Mouse (Mus musculus) MN1 (cell line): ENCODE results near the gene Pyroxd2.
"Not testable (repeated sequence)": the region's sequence is repeated elsewhere in the genome, so short reads cannot be mapped to it uniquely, and the experiment has no call there.

Source experiments
- DNase-seq: peaks from one replicate; pipeline ENCODE4 v3.0.0-alpha.2; 2016; ENCODE audit warnings: low spot score

Gene Pyroxd2

DNA sequence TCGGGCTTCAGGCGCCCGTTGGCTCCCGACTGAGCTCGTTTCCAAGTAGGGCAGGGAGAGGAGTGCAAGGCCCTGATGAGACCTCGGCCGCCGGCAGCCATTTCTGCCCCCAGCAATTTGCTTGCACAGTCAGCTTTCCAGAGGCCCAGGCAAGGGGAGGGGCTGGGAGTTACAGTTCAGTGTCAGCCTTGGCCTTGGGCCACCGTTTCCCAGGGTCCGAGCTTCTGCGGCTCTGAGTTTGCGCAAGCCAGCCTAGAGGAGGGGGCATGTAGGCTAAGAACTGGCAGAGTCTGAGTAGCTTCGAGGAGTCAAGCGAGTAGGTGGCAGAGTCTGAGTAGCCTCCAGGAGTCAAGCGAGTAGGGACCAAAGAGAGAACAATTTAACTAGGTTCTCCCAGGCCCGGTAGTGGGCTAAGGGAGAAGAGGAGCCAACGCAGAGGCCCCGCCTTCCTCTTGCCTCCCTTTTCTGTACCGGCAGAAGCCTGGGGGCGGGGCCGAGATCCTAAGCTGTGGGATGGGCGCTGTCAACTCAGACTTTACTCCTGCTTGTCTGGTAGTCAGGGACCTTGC, at the start of gene Pyroxd2:
Gene Pyroxd2, minus strand, starts transcription at position 413 of the 569 bp plus-strand sequence.
- peak; percentile 87 for DNase-seq

DNA sequence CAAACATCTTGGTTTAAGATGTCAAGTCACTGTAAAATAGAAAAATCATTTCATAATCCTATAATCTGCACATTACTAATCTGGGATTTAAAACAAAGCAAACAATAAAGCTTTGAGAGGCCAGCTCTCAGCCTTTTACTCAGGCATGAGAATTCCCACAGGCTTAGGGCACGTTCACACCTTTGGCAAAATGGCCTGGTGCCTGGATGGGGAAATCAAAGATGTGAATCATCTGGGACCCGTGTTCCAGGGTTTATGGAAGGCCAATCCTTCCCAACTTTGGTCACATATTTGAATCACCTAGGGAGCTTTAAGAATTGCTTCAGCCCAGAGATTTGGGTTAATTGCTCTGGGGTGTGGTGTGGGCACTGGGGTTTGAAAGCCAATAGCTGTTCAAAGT, 45.3 kb upstream of the Pyroxd2 start:
- no peak for DNase-seq

DNA sequence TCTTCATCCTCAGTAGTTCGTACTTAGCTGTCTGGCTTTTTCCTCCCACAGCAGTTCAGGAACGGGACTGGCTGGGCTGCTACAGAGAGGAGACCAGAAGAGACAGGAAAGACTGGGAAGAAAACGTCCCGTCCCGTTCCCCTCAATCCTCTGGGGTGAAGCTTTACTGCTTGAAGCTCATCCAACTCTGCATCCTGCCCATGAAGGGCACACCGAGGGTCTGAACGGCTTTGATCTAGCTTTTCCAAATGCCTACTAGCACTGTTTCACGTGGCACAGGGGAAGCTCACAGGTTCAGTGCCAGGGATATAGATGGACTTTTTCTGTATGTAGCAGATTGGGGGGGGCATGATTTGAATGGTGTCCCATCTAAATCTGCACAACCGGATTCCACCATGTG, 43.2 kb upstream of the Pyroxd2 start:
- peak; percentile 8 for DNase-seq

DNA sequence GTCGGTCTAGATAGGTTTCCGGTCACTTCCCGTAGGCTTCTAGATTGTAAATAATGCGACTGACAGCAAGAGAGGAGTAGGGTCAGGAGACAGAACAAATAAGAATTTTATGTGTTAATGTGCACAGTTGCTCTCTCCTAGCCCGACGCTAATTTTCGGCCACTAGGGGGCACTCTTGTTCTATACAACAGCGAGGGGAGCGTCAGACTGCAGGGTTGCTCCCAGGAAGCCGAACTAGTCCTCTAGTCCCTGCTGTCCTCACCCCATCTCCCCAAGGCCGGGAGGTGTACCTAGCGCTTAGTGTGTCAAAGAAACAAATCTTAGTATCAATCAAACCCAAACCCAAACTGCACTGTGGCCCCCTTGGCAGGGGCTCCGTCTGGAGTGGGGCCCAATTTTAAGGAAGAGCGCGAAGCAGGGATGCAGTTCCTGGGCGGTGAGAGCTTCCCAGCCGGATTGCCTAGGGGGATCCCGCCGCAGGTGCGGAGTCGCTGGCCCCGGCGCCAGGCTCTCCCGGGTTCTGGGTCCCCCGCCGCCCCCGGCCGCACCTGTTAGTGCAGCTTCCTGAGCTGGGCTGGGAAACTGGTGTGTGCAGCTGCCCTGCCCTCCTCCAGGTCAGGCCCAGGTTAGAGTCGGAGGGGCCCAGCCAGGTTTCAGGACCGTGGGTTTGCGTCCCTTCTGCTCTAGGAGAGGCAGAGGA, 42.5 kb upstream of the Pyroxd2 start:
- peak; percentile 88 for DNase-seq

DNA sequence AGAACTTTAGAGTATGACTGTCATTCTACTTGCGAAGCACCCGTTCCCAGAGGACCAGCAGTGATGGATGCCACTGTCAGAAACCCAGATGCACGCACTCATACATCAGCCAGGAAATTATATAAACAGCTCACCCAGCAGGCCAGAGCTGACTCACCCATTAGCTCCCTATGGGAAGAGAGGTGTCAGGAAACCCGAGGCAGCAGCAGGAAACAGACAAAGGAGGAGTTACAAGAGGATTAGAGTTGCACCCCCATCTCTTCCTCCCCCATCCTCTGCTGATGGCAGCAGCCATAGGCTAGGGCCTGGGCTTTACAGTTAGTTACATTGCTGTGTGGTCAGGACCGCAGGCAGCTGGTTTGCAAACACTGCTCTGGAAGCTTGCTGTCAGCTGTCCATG, 35.7 kb upstream of the Pyroxd2 start:
- peak; percentile 82 for DNase-seq

DNA sequence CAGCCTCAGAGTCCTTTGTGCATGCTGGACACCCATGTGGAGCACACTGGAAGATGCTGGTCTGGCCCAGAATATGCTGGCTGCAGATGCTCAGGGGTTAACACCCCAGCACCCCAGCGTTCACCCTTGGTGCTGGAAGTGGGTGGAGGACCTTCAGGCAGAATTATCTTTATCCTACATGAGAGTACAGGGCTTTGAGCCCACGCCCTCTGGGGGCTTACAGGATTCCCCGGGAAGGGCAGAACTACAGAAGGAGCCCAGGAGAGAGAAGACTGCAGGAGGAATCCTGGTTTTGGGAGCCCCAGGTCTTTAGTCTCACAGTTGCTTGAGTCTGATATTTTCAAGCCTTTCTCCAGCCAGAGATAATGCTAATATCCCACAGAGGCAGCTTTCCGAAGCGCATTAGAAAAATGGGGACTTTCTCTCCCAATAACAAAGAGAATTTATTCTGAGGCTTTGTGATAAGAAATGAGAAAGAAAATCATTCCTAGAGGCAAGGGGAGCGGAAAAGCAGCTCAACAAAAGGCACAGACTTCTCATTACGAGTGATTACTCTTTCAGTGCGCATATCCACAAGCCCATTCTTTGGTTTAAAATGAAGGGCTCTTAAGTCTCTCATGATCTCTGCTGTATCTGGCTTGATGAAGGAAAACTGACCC, 33.1 kb upstream of the Pyroxd2 start:
- no peak for DNase-seq

DNA sequence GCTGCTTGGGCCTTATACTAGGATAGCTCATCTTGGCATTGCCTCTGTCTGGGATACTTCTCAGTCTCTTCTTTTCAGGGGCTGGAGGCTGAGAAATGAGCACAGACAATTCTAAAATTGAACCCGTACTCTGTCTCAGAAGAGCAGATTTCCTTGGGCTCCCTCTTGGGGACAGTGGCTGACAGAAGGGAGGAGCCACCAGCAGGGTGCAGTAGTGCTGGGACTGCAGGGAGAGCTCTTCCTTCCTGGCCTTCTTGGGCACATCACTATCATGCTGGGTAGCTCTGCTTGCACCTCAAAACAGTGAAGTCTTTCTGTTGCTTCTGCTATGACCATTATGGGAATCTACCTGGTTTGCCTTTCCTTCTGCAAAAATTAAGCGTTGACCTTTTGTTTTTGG, 32.6 kb upstream of the Pyroxd2 start:
- DNase-seq = no peak

DNA sequence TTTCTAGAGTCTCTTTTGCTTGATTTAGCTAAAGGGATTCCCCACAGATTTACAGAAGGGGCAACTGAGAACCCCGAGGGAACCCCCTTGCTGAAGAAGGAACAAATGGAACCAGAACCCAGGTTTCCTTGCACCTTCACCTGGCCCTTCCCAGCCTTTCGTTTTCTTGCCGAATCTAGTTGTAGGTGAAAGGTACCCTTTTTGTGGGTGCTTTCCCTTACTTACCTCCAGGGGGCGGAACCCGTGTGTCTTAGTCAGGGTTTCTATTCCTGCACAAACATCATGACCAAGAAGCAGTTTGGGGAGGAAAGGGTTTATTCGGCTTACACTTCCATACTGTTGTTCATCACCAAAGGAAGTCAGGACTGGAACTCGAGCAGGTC, 27.6 kb upstream of the Pyroxd2 start:
- not testable (repeated sequence) for DNase-seq

DNA sequence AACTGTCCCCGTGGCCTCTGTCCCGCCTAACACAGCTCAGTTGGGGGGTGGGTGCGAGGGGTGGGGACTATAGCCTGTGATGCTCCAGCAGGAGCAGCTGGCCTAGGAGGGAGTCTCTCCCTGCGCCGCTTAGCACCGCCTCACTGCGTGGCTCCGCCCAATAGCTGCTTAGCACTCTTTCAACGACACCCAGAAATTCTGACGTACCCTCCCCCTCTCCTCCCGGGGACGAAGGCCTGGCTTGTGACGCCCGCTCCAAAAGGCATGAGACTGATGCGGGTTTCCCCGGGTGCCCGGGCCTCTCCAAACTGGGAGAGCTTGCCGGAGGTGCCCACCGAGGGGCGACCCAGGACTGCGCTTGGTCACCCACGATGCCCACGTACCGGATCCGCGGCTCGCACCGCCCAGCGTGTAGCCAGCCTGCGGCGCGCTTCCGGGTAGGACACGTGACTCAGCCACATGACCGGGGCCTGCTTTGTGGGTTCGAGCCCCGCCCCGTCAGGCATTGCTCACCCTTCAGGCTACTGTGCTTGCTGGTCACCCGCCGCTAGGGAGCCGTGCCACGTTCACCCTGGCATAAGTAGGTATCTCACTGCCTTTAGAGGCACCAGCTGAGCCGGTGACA, 27.1 kb upstream of the Pyroxd2 start, which contains the start of gene Hps1:
Gene Hps1, minus strand, starts transcription at position 448 of the 625 bp plus-strand sequence.
- DNase-seq = peak; percentile 79

DNA sequence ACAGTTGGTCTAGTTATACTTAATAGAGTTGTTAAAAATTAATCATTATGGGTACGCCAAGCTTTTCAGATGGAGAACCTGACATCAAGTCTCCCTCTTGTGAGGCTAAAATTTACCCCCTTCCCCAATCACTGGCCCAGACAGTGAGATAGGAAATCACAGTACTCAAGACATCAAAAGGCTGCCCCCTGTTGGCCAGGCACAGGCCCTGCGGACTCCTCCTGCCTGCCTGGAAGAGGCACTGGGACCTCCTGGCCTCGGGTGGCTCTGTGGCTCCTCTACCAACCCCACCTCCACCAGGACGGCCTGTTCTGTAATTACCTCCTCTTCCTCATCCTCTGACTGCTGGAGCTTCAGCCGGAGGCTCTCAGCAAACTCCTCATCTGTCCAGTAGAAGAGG, 25.2 kb upstream of the Pyroxd2 start:
- peak; percentile 27 for DNase-seq

DNA sequence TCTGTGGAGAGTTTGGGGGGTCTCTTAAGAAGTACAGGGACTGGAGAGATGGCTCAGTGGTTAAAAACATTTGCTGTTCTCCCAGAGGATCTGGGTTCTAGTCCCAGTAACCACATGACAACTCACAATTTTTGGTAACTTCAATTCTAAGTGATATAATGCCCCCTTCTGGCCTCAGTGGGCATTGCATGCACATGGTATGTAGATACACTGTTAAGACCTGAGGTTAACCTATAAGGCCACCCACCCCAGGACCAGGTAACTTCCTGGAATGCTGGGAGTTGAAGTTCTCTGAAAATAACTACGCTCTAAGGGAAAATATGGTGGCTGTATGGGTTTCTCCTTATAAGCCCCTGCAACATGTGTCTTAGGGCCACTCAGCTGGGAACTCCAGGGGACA, 24.2 kb upstream of the Pyroxd2 start:
- DNase-seq = no peak

DNA sequence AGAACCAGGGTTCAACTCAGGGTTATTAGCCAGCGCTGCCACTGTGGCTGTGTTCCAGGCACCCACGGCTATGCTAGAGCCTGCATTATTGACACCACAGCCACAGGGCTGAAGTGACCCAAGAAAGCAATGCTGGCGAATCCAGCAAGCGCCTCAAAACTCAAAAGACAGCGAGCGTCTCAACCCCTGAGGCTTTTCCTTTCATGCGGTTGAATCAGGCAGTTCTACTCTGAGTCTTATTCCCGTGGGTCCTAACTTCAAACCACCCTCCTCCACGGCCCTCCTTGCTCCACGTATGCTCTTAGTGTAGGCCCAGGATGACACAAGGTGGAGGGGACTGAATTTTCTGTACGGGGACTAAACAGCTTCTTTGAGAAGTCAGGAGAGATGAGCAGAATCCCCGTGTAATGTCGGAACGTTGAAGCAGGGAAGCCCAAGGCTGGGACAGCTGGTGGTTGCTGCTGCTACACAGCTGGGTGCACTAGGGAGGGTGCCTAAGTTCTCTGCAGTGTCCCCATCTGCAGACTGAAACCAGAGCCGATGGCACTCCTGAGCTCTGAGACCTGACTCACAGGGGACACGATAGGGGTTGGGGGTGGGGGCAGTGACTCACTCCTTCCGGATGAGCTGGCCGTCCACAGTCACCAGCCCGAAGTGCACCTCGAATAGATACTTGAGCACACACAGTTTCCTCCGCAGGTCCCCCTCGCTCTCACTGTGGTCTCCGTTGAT, 17.7 kb upstream of the Pyroxd2 start:
- DNase-seq = peak; percentile 41

DNA sequence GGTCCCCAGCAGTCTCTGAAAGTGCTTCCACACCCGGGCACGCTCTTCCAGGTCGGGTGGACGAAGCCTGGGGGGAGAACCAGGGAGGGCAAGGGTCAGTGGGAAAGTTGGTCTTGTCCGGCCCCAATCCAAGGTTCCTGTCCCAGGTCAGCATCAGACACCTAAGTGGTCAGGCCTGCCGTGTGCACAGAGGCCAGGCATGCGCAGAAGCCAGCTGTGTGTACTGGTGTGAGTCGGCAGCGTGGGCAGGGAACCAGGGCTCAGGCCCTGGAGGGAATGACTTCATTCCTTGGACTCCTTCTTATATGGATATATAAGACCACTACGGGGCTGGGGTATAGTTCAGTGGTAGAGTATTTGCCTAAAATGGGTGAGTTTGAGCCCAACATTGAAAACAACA, 17.1 kb upstream of the Pyroxd2 start:
- DNase-seq = no peak

DNA sequence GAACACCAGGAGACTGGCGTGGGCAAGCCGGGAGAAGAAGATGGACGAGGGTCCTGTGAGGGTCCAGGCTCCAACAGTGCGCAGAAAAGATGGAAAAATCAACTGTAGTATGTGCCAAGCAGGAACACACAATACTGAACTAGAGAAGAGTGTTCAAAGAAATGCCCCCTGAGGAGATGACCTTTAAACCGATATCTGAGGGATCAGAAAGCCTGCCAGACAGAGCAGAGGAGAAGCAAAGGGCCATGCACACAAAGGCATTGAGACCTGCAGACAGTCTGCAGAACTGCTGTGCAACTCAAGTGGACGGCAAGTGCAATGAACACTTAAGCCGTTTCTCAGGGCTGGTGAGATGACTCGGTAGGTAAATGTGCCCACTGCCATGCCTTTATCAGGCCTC, 14.8 kb upstream of the Pyroxd2 start:
- no peak for DNase-seq

DNA sequence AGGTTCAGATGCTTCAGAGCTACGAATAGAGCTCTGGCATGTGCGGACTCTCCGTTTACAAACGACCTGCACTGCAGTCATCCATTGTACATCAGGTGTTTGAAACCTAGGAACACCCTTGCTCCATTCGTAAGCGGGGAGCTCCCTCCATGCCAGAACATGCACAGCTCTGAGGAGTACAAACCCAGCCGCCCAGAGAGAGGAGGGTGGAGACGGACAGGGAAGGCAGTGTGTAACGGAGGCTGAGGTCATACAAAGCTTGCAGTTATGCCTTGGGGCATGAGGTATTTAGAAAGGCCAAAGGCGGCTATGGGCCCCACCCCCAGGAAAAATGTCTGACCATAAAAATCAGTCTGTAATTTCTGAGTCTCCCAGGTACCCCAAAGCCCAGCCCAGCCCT, 11.8 kb upstream of the Pyroxd2 start:
- no peak for DNase-seq

DNA sequence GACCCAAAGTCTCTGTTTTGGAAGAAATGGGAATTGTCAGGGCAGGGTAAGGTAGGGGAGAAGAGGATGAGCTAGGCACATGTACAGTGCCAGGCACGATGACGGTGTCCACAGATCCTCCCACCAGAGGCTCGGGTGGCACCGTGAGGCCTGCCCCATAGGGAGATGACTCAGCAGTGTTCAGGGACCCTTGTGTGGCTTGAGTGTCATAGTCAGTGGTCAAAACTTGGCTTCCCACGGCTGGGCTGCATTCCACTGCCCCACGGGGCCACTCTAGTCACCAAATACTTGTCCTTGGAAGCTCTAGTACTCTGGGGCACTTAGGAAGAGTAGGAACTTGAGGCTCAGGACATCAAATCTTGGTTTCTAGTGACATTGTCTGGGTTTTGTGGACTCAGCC, 4.1 kb upstream of the Pyroxd2 start:
- no peak for DNase-seq

DNA sequence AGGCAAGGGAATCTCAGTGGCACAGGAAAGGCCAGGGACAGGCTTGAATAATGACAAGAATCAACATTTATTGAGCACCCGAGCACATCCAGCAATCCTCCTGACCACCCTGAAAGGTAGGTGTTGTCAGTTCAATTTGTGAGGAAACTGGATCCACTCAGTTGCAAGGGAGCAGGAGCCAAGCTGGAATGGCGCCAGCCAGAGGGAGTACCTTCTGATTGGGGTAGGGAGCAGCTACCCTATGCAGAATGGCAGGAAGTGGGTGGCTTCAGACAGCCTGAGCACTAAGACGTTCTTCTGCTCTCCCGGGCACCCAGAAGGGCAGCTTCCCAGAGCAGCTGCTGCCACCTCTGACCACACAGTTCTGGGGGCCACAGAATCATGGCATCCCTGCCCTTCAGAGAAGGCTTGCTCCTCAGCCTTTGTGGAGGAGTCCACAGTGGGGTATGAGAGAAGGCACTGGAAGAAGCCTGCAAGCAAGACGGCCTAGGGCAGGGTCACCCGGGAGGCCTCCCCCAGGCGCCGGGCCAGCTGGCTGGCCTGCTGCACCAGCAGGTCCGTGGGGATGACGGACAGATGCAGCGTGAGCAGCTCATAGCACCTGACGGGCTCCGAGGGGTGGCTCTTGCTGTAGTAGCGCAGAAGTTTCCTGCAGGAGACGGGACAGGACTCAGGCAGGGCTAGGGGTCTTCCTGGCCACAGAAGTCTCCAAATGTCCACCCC, 2.7 kb upstream of the Pyroxd2 start:
- DNase-seq = peak; percentile 28

DNA sequence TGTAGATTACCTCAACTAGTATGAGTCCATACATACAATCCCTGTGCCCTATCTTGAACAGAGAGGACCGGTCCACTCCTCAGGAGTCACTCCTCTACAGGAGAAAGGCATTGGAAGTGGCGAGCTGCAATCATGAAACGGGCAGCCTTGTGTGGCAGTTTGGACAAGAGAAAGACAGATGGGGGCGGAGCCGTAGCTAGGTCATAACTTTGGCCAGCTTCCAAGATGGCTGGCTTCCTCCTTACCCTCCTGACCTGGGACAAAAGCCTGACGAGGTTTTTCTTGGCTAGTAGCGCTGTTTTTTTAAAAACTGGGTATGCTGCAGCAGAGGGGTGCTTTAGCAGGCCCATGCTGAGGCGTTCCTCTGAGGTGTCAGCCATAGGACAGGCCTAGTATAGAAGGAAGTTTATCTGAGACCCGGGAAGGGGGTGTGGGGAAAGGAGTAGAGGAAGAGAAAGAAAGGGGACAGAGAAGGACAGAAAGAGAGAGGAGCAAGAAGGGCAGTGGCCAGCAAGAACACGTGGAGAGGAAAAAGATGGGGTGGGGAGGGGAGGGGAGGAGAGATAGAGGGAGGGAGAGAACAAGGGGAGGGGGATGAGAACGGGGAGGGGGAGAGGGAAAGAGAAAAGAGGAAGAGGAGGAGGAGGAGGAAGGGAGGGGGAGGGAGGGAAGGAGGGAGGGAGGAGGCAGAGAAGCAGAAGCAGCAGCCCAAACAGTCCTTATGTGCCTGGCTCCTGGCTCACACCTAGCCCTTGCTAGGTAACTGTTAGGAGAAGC, 754 bp upstream of the Pyroxd2 start:
- peak; percentile 90 for DNase-seq

DNA sequence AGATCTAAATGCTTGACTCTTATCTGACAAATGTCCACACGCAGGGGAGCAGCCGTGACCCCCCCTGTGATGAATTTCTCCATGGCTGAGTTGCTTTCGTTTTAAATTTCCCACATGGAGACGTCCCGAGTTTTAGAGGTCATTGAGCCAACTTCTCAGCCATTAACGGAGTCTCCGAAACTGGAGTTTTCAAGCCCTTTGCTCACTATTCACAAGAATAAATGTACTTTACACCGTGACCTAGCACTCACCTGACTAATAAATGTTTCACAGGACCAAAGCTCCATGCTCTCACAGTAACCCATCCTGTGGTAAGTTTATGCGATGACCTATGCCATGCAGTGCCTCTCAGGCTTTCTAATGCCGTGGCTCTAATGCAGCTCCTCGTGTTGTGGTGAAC, 2.4 kb downstream of the Pyroxd2 start:
- no peak for DNase-seq

DNA sequence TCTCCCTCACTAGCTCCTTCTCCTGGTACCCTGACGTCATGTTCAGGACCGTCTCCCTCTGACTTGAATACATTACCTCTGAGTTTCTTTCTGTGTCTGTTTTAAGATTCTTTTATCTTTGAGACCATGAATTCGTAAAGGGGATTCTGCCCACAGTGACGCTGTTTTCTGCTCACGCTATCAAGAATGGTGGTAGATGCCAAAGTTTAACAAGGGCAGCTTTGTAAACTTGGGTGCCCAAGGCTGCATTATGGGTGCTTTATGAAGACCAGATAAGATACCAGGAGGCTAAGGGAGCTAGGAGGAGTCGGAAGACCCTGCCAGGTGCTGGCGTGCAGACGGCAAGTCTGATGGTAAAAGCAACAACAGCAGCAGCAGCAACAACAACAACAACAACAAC, 5.9 kb downstream of the Pyroxd2 start:
- DNase-seq = no peak

DNA sequence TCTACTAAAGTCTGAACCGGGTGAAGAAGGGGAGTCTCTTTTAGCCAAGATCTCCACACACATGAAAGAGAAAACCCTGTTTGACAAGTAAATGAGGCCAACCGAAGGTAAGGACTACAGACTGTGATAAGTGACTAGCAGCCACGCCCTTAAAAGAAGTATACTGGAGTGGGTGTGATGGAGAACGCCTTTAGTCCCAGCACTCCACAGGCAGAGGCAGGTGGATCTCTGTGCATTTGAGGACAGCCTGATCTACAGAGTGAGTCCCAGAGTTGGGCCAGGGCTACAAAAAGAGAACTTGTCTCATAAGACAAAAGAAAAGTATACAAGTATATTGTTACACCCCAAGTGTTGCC, 6.7 kb downstream of the Pyroxd2 start:
- no peak for DNase-seq
